Mouse (Mus musculus): Measurements from ENCODE around the gene Lhx1. TPM values are rescaled to one million over a fixed set of nuclear protein-coding genes. Genes with fewer than 3 reads are reported as not detected.

Lhx1 gene
- polyA plus RNA-seq (2014; fragmentation: Nextera tagmentation; extraction: Ambion mirVana), result 9.4 and 10.9 TPM in 2 replicates

DNA sequence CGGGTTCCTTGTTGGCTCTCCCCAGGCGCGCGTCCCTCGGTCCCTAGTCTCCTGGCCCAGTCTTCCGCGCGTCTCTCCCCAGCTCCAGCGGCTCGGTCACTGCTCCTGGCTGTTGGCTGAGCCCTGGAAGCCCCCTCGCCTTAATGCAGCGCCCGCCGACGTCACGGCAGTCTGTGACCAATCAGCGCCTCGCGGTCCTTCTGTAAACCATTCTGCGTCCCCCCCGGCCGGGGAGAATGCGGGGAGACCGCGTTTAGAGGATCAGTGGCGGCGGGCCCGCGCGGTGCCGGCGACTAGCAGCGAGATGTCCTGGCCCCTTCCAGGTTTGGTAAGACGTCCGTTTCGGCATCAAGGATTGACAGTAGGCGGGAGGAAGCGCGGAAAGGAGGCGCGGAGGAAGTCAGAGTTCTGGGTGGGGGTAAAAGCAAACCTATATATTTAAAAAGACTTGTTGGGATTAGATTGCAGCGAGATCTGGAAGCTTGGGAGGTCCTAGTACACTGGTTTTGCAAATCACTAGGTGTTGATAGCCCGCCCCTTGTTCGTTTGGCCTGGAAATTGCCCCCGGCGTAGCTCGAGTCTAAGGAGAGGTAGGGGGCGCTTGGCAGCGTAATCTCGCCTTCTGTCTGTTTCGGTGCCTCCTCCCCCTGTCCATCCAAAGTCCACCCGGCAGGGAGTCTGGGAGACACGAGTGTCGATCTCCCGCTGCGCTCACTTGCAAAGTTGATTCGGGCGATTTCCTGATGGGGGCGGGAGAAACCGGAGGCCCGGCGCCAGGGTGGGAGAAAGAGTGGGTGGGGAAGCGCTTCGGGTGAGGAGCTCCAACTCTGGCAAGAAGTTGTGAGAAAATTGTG lies at the start of gene Lhx1:
TSS of gene Lhx1 (minus strand) at position 115 of the 854 bp plus-strand sequence.
- H3K27me3 ChIP-seq (ENCODE audit: control insufficient read depth, insufficient read depth, low read length), result peaks cover 99% of the 10 kb centered on the region
- H3K27ac ChIP-seq (ENCODE audit: low read depth, low read length), result no peak within 1 kb of the TSS
- H3K4me1 ChIP-seq (replicated peaks; ENCODE audit: control insufficient read depth, insufficient read depth, low read length), result peaks cover 19% of the 10 kb centered on the region; the same call in 1 of the 2 replicates
- H3K4me2 ChIP-seq (ENCODE audit: low read depth, low read length, severe bottlenecking), result peak within 1 kb of the TSS; percentile 93
- H3K36me3 ChIP-seq (ENCODE audit: control insufficient read depth, insufficient read depth, low read length), result no peaks in the 10 kb centered on the region
- peak within 1 kb of the TSS; percentile 45 for H3K4me3 ChIP-seq (ENCODE audit: low read depth, low read length)
- ATAC-seq (replicated peaks; ENCODE audit: low FRiP score), result peak; percentile 85
- H3K9me3 ChIP-seq (ENCODE audit: control insufficient read depth, low read length), result no peaks in the 10 kb centered on the region; the same call in 1 of the 2 replicates
- peak; percentile 89 for DNase-seq (ENCODE audit: low spot score)
- WGBS, result under 1% methylated on average over 64 of the region's 64 CpGs
- peak within 1 kb of the TSS; percentile 49 for H3K9ac ChIP-seq (ENCODE audit: low read length)

DNA sequence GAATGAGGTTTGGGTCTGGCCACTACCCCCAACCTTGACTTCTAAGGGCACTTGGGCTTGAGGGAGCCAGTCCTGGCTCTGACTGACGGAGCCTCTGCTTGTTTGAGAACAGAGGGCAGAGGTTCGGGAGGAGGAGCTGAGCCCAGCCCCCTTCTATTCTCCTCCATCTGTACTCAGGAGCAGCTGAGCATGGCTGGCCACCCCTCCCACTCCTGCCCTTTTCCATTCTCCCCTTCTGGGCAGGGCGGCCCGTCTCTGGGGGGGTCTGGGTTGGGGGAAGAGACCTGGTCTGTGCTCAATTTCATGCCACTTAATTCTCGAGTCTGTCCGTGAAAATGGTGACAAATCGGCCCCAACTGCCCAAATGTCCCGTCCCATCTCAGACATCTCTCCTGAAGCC lies 49.5 kb upstream of the Lhx1 start:
- Histone ChIP-seq H3K9me3 (ENCODE audit: control insufficient read depth, low read length) (no peaks in the 10 kb centered on the region), H3K4me2 (ENCODE audit: low read depth, low read length, severe bottlenecking) (no peak overlapping the region), H3K36me3 (ENCODE audit: control insufficient read depth, insufficient read depth, low read length) (no peaks in the 10 kb centered on the region), H3K4me3 (ENCODE audit: low read depth, low read length) (no peak overlapping the region), H3K27ac (ENCODE audit: low read depth, low read length) (no peak overlapping the region), H3K4me1 (replicated peaks; ENCODE audit: control insufficient read depth, insufficient read depth, low read length) (peaks cover 12% of the 10 kb centered on the region; the same call in 1 of the 2 replicates), H3K27me3 (ENCODE audit: control insufficient read depth, insufficient read depth, low read length) (peaks cover 5% of the 10 kb centered on the region; the same call in 1 of the 2 replicates), H3K9ac (ENCODE audit: low read length) (no peak overlapping the region)
- ATAC-seq (replicated peaks; ENCODE audit: low FRiP score) (no peak), DNase-seq (ENCODE audit: low spot score) (no peak)
- WGBS, result 34% methylated on average over 8 of the region's 8 CpGs

DNA sequence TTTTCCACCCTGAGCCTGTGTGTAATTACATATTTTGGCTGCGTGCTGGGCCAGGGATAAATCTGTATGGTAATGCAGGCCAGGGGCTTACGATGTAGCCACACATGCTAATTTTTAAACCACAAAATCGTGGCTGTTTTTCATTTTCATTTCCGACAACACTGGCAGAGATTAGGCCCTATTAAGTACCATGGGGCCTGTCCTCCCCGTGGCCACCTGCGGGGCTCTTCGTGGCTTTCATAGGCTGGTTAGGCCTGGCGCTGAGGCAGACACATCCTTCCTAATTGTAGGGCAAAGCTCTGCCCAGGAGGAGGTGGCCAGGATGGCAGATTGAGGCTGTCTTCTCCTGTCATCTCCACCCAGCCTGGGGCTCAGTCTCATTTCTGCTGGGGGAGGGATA lies 48.3 kb upstream of the Lhx1 start:
- ATAC-seq (replicated peaks; ENCODE audit: low FRiP score) (no peak), DNase-seq (ENCODE audit: low spot score) (no peak)
- no peak overlapping the region for H3K27ac ChIP-seq (ENCODE audit: low read depth, low read length)
- H3K27me3 ChIP-seq (ENCODE audit: control insufficient read depth, insufficient read depth, low read length), result peaks cover 5% of the 10 kb centered on the region; the same call in 1 of the 2 replicates
- peaks cover 10% of the 10 kb centered on the region; the same call in 1 of the 2 replicates for H3K4me1 ChIP-seq (replicated peaks; ENCODE audit: control insufficient read depth, insufficient read depth, low read length)
- H3K4me2 ChIP-seq (ENCODE audit: low read depth, low read length, severe bottlenecking), result no peak overlapping the region
- no peak overlapping the region for H3K4me3 ChIP-seq (ENCODE audit: low read depth, low read length)
- H3K9me3 ChIP-seq (ENCODE audit: control insufficient read depth, low read length), result no peaks in the 10 kb centered on the region
- no peaks in the 10 kb centered on the region for H3K36me3 ChIP-seq (ENCODE audit: control insufficient read depth, insufficient read depth, low read length)
- WGBS, result 50% methylated on average over 8 of the region's 8 CpGs
- H3K9ac ChIP-seq (ENCODE audit: low read length), result no peak overlapping the region

DNA sequence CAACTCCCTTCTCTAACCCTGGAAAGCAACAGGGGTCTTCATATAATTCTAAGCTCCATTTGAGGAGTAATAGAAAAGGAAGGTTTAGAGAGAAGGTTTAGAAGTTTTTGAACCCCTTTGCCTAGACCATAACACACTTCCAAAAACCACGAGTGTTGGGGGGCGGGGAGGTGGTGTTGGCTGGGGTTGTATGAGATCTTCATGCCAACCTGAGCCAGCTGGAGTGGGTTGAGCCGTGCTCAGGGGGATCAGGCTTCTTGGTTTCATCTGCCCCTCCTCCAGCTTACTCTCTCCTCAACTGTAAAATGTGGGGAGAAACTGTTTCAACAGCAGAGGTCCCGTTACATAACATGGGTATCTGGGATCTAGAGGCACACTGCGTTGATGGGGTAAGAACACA lies 45.5 kb upstream of the Lhx1 start:
- Histone ChIP-seq H3K36me3 (ENCODE audit: control insufficient read depth, insufficient read depth, low read length) (no peaks in the 10 kb centered on the region), H3K27me3 (ENCODE audit: control insufficient read depth, insufficient read depth, low read length) (peaks cover 4% of the 10 kb centered on the region; the same call in 1 of the 2 replicates), H3K4me3 (ENCODE audit: low read depth, low read length) (no peak overlapping the region), H3K4me1 (replicated peaks; ENCODE audit: control insufficient read depth, insufficient read depth, low read length) (peaks cover 8% of the 10 kb centered on the region; the same call in 1 of the 2 replicates), H3K27ac (ENCODE audit: low read depth, low read length) (no peak overlapping the region), H3K9me3 (ENCODE audit: control insufficient read depth, low read length) (no peaks in the 10 kb centered on the region), H3K9ac (ENCODE audit: low read length) (no peak overlapping the region), H3K4me2 (ENCODE audit: low read depth, low read length, severe bottlenecking) (no peak overlapping the region)
- DNase-seq (ENCODE audit: low spot score), result no peak
- 84% methylated on average over 5 of the region's 5 CpGs for WGBS
- no peak for ATAC-seq (replicated peaks; ENCODE audit: low FRiP score)

DNA sequence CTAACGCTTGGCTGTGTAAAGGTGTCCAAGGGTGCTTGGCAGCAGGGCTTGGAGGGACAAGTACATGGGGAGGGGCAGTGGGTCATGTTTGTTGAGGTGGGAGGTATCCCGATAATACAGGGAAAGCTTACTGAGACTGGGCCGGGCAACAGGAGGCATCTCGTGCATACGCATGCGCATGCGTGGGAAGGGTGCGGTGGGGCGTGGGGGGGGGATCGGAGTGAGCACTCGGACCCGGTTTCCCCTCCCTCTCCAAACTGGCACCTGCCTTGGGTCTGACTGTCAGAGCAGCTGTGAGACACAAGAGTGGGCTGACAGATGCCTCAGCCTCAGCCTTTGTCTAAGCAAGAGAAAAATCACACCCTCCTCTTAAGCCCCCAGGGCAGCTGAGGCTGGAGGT lies 45.1 kb upstream of the Lhx1 start:
- Histone ChIP-seq H3K27me3 (ENCODE audit: control insufficient read depth, insufficient read depth, low read length) (no peaks in the 10 kb centered on the region), H3K36me3 (ENCODE audit: control insufficient read depth, insufficient read depth, low read length) (no peaks in the 10 kb centered on the region), H3K9me3 (ENCODE audit: control insufficient read depth, low read length) (no peaks in the 10 kb centered on the region), H3K9ac (ENCODE audit: low read length) (no peak overlapping the region), H3K4me3 (ENCODE audit: low read depth, low read length) (no peak overlapping the region), H3K4me1 (replicated peaks; ENCODE audit: control insufficient read depth, insufficient read depth, low read length) (peaks cover 8% of the 10 kb centered on the region; the same call in 1 of the 2 replicates), H3K27ac (ENCODE audit: low read depth, low read length) (no peak overlapping the region), H3K4me2 (ENCODE audit: low read depth, low read length, severe bottlenecking) (no peak overlapping the region)
- WGBS, result 62% methylated on average over 12 of the region's 12 CpGs
- DNase-seq (ENCODE audit: low spot score), result peak; percentile 62
- ATAC-seq (replicated peaks; ENCODE audit: low FRiP score), result 0 out of 2 replicates have a peak, but pooled peaks have one; percentile 30

DNA sequence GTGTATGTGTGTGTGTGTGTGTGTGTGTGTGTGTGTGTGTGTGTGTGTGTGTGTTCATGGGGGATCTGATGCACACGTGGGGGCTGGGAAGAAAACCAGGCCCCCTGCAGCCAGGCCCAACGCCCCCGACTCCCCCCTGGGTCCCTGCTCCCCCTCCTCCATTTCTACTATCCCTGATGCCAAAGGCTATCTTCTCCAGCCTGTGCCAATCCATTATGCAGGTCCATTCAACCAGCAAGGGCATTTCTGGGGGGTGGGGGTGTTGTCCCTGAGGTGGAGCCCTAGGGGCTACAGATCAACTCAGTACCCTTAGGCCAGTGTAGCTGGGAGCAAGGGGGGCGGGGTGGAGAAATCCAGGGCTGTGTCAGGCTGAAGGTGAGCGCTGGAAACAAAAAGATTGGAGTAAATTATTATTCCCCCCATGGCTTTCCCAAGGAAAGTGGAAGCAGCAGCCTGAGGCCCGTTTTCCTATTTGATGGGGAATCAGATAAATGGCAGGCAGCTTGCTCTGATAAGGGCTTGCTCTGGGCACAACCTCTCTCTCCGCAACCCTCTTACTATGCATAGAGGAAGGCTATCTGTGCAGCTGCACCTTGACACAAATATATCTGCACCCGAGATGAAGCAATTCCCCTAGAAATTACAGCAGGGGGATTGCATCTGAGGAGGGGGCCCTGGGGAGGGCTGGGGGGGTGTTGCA lies 43.9 kb upstream of the Lhx1 start:
- ATAC-seq (replicated peaks; ENCODE audit: low FRiP score) (no peak), DNase-seq (ENCODE audit: low spot score) (no peak)
- Histone ChIP-seq H3K9me3 (ENCODE audit: control insufficient read depth, low read length) (no peaks in the 10 kb centered on the region), H3K9ac (ENCODE audit: low read length) (no peak overlapping the region), H3K36me3 (ENCODE audit: control insufficient read depth, insufficient read depth, low read length) (no peaks in the 10 kb centered on the region), H3K4me3 (ENCODE audit: low read depth, low read length) (no peak overlapping the region), H3K27ac (ENCODE audit: low read depth, low read length) (no peak overlapping the region), H3K27me3 (ENCODE audit: control insufficient read depth, insufficient read depth, low read length) (no peaks in the 10 kb centered on the region), H3K4me2 (ENCODE audit: low read depth, low read length, severe bottlenecking) (no peak overlapping the region), H3K4me1 (replicated peaks; ENCODE audit: control insufficient read depth, insufficient read depth, low read length) (peaks cover 5% of the 10 kb centered on the region; the same call in 1 of the 2 replicates)
- 68% methylated on average over 7 of the region's 8 CpGs for WGBS

DNA sequence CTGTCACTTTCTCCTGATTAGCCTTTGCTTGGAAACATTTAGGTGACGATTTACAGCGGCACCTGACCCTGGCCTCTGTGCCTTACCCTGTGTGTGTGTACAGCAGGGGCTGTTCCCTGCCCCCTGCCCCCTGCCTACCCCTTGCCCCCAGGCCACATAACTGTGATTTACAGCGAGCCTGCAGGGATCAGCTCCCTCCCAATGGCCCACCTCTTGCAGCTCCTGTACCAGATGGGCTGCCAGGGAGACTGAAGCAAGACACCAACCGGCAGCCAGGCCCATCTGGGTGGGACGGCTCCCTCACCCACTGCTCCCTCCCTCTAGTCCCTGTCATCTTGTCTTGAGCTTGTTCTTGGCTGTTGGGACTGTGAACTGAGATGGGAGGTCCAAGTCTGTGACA lies 43.1 kb upstream of the Lhx1 start:
- no peak for ATAC-seq (replicated peaks; ENCODE audit: low FRiP score)
- H3K4me3 ChIP-seq (ENCODE audit: low read depth, low read length), result no peak overlapping the region
- no peak for DNase-seq (ENCODE audit: low spot score)
- 55% methylated on average over 5 of the region's 5 CpGs for WGBS
- H3K36me3 ChIP-seq (ENCODE audit: control insufficient read depth, insufficient read depth, low read length), result no peaks in the 10 kb centered on the region
- H3K4me2 ChIP-seq (ENCODE audit: low read depth, low read length, severe bottlenecking), result no peak overlapping the region
- H3K4me1 ChIP-seq (replicated peaks; ENCODE audit: control insufficient read depth, insufficient read depth, low read length), result peaks cover 5% of the 10 kb centered on the region; the same call in 1 of the 2 replicates
- no peak overlapping the region for H3K27ac ChIP-seq (ENCODE audit: low read depth, low read length)
- no peaks in the 10 kb centered on the region for H3K27me3 ChIP-seq (ENCODE audit: control insufficient read depth, insufficient read depth, low read length)
- no peak overlapping the region for H3K9ac ChIP-seq (ENCODE audit: low read length)
- H3K9me3 ChIP-seq (ENCODE audit: control insufficient read depth, low read length), result no peaks in the 10 kb centered on the region

DNA sequence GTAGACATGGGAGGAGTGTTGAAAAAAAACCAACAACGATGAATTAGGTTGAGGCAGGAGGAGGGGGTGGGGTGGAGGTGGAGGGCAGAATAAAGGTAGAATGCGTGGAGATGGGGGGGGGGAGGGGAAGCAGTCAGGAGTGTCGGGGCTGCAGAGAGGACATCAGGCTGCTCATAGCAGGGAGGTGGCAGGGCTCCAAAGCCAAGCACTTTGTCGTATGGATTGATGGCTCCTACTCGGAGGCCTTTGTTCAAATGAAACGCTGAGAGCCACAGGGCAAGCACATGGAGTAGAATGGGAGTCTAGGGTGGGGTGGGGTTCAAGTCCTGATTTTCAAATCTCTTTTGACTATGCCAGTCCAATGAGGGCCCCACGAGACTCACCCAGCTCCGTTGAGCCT lies 41.4 kb upstream of the Lhx1 start:
- DNase-seq (ENCODE audit: low spot score), result no peak

More for the DNA sequence above, 41.4 kb upstream of the Lhx1 start:
- Histone ChIP-seq H3K4me2 (ENCODE audit: low read depth, low read length, severe bottlenecking) (no peak overlapping the region), H3K4me3 (ENCODE audit: low read depth, low read length) (no peak overlapping the region), H3K4me1 (replicated peaks; ENCODE audit: control insufficient read depth, insufficient read depth, low read length) (peaks cover 16% of the 10 kb centered on the region; the same call in 1 of the 2 replicates), H3K9me3 (ENCODE audit: control insufficient read depth, low read length) (no peaks in the 10 kb centered on the region), H3K9ac (ENCODE audit: low read length) (no peak overlapping the region), H3K36me3 (ENCODE audit: control insufficient read depth, insufficient read depth, low read length) (no peaks in the 10 kb centered on the region), H3K27me3 (ENCODE audit: control insufficient read depth, insufficient read depth, low read length) (no peaks in the 10 kb centered on the region; the same call in 1 of the 2 replicates), H3K27ac (ENCODE audit: low read depth, low read length) (no peak overlapping the region)
- no peak for ATAC-seq (replicated peaks; ENCODE audit: low FRiP score)
- WGBS, result 62% methylated on average over 8 of the region's 8 CpGs

Measured in forebrain, embryonic 11.5 days (tissue).